Mouse (Mus musculus) cerebellum, postnatal 25 days (tissue): ENCODE measurements around the gene Prr5l.

Experiments used
- DNase-seq, 2 experiments: peaks; one replicate each; pipeline ENCODE4 v3.0.0; 2021; ENCODE audit warnings: mixed read lengths in 2 of 2

Prr5l gene

GRCm38 (mm10) chr2:101721835-101722234, 161.0 kb downstream of the Prr5l start:
- no peak for DNase-seq

- no peak for DNase-seq
Observed at GRCm38 (mm10) chr2:101717162-101717561, 165.7 kb downstream of the Prr5l start.

- DNase-seq, result peak in 1 of 2 experiments; percentile 37
Observed at GRCm38 (mm10) chr2:101715650-101716323, 167.0 kb downstream of the Prr5l start.

GRCm38 (mm10) chr2:101711608-101712007, 171.2 kb downstream of the Prr5l start:
- DNase-seq, result no peak

GRCm38 (mm10) chr2:101705941-101706485, 176.8 kb downstream of the Prr5l start:
- DNase-seq, result no peak

GRCm38 (mm10) chr2:101699284-101699683, 183.5 kb downstream of the Prr5l start:
- DNase-seq, result no peak

- no peak for DNase-seq
Observed at GRCm38 (mm10) chr2:101695584-101695983, 187.2 kb downstream of the Prr5l start.

GRCm38 (mm10) chr2:101693577-101694215, 189.1 kb downstream of the Prr5l start:
- peak in 1 of 2 experiments; percentile 48 for DNase-seq

- no peak for DNase-seq
Observed at GRCm38 (mm10) chr2:101693043-101693442, 189.8 kb downstream of the Prr5l start.

GRCm38 (mm10) chr2:101690252-101690827, 192.5 kb downstream of the Prr5l start:
- DNase-seq, result no peak

GRCm38 (mm10) chr2:101688011-101688410, 194.8 kb downstream of the Prr5l start:
- no peak for DNase-seq

GRCm38 (mm10) chr2:101684421-101684820, 198.4 kb downstream of the Prr5l start:
- DNase-seq, result peak in 1 of 2 experiments; percentile 42

- DNase-seq, result no peak
Observed at GRCm38 (mm10) chr2:101679164-101679784, 203.6 kb downstream of the Prr5l start.

- DNase-seq, result peak; percentile 78 to 87
Observed at GRCm38 (mm10) chr2:101678236-101679021, 204.4 kb downstream of the Prr5l start, which contains the start of gene Traf6. TSS of gene Traf6 (plus strand) at chr2:101678429.

- DNase-seq, result peak; percentile 13 to 42
Observed at GRCm38 (mm10) chr2:101673547-101673946, 209.3 kb downstream of the Prr5l start.

- no peak for DNase-seq
Observed at GRCm38 (mm10) chr2:101668751-101669150, 214.1 kb downstream of the Prr5l start.

GRCm38 (mm10) chr2:101665703-101666092, 217.1 kb downstream of the Prr5l start:
- no peak for DNase-seq

GRCm38 (mm10) chr2:101665058-101665702, 217.6 kb downstream of the Prr5l start:
- DNase-seq, result peak; percentile 77 to 86
